Mouse (Mus musculus) large intestine, adult 2 months (tissue): ENCODE measurements at regions not wholly inside any gene's neighbourhood (a gene's known extent, or its start where the extent isn't known, plus 50 kb on each side); places are given as distances from the start of the nearest gene placed in this dataset.

Experiments
- DNase-seq: peaks from one replicate; pipeline ENCODE4 v3.0.0-alpha.2; 2012; ENCODE audit warnings: low read depth, low spot score
- WGBS: fragments of 180-500 bp; shearing (Covaris S2); methylation state at CpG from one replicate; pipeline ENCODE4 v1.1.7; 2018; 5-methylcytosine and 5-hydroxymethylcytosine counted together

DNA sequence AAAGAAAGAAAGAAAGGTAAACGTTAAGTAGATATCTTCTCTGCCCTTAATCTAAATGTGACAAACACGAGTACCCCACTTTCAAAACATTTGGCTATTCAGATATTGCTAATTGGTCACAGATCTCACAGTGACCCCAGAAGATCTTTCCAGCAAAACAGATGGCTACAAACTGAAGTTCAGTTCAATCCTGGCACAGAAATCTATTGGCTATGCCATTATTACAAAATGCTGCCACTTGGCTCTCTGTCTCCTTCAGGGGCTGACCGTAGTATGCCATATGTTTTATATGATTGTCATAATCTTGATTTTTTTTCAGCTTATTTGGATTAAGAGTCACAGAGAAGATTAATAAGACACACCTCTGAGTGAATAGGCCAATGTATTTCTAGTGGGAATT, 873.2 kb downstream of the Slc22a22 start:
- 88% methylated on average over 3 of the region's 3 CpGs for WGBS
- no peak for DNase-seq

DNA sequence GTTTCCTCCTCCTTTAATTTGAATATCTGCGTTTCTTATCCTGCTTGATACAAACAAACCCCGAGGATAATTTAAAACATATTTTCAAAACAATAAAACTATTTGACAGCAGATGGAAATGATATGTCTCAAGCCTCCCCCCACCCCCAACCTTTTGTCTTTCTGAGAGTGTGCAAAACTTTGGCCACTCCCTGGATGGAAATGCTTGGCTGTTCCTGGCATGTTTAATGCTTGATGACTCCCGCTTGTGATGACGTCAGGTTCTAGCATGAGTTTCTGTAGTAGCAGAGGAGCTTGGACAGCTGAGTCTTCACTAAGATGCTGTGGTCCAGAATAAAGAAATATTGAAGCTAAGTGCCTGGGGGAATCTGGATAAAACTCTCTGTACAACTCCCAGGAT, 884.8 kb downstream of the Slc22a22 start:
- DNase-seq: no peak
- 65% methylated on average over 4 of the region's 4 CpGs for WGBS

GRCm38 (mm10) chr15:56580745-56581515, 896.5 kb downstream of the Slc22a22 start:
- DNase-seq: no peak
- WGBS: 63% methylated on average over 3 of the region's 3 CpGs

- 21% methylated on average over 2 of the region's 2 CpGs for WGBS
- DNase-seq: no peak
Observed at GRCm38 (mm10) chr15:56563192-56563591, 914.2 kb downstream of the Slc22a22 start.

DNA sequence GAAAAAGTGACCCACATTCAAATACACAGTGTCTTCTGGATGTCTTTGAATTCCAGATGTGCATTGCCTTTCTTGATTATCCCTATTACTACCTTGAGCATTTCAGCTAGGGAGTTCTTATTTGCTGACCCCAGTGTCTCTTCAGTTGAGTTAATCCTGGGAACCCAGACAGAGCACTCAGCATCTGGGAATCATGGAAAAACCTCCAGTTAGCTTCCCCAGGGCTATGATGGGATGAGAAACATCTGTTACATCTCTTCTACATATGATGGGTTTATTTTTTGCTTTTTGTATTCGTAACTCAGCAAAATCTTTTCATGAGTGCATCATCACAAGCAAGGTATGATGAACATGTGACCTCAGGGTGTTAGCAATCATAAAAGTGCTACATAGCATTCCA, 914.6 kb downstream of the Slc22a22 start:
- no peak for DNase-seq
- WGBS: 61% methylated on average over 1 of the region's 1 CpGs

GRCm38 (mm10) chr15:56562143-56562542, 915.3 kb downstream of the Slc22a22 start:
- 75% methylated on average over 2 of the region's 2 CpGs for WGBS

DNA sequence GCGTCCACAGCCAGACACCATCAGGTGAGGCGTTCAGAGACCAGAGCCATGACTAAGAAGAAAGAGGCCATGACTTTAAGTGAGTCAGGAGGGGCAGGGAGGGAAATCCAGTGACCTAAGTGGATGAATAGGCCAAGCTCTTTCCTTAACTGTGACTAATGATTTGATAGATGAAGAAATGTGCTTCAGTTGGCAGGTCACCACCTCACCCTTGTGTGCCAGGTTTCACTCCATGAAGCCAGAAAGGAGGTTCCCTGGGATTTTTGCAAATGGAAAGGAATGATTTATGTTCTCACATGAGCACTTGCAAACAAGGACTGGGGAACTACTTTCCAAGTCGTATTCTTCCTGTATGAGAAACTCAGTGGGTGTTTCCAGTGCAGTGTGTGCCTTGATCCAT, 923.0 kb downstream of the Slc22a22 start:
- WGBS: 67% methylated on average over 3 of the region's 3 CpGs
- no peak for DNase-seq

More at GRCm38 (mm10) chr15:56562143-56562542, 915.3 kb downstream of the Slc22a22 start:
- DNase-seq: no peak

DNA sequence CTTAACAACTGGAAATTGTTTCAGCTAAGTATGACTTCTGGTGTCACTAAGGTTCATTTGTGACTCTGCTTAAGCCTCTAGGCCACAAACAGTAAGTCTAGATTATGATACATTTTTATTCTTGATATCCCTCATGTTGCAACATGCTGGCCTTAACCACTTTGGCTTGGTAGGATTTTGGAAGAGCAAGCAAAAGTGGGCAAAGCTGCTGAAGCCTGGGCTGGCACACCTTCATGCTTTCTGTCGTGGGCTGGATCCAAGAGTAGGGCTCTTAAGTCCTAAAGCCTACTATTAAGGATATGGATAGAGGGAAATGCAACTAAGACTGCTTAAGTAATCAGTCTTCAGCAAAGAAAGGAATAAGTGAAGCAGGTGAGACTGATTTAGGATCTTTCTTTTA, 923.6 kb downstream of the Slc22a22 start:
- no peak for DNase-seq
- WGBS: 80% methylated on average over 1 of the region's 1 CpGs

DNA sequence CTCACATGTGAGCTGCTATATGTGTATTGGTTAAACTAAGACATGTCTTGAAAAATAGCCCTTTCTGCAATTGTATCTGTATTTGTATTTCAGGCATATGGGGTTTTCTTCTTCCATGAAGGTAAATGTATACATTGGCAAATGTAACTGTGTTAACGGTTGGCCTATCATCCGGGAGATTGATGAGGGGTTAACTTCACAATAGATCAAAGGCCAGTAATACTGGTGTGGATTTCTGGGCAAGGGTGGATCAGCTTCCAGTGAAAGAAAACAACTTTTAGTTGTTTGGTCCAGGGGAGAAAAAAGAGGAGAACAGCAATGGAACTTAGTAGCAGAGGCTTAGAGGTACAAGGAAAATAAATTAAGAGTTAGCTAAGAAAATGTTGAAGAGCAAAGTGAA, 945.9 kb downstream of the Slc22a22 start:
- 23% methylated on average over 2 of the region's 2 CpGs for WGBS
- no peak for DNase-seq

- DNase-seq: no peak
- WGBS: 76% methylated on average over 1 of the region's 1 CpGs
Observed at GRCm38 (mm10) chr15:56518379-56518778, 959.0 kb downstream of the Slc22a22 start.

DNA sequence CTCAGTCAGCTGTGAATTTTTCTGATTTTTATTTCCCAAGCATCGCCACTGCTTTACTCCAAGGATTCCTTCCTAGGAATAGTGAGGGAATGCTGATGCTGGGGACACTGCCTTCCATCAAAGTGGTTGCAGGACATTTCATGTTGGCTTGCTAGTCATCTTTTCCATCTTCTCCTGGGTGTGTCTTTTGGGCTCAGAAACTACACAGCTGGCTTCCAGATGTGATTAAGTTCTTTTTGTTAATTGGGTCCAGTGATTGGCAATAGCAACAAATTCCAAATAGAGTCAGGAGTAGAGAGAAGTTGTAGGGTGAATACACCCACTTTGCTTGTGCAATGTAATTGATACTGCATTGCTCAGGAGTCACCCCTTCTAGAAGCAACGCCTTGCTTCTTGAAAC, 961.3 kb downstream of the Slc22a22 start:
- no peak for DNase-seq
- 71% methylated on average over 2 of the region's 2 CpGs for WGBS

- 68% methylated on average over 3 of the region's 3 CpGs for WGBS
- DNase-seq: no peak
Observed at GRCm38 (mm10) chr15:56498774-56499173, 978.7 kb downstream of the Slc22a22 start.

- DNase-seq: no peak
- 82% methylated on average over 4 of the region's 4 CpGs for WGBS
Observed at GRCm38 (mm10) chr15:56497757-56498156, 979.7 kb downstream of the Slc22a22 start.

DNA sequence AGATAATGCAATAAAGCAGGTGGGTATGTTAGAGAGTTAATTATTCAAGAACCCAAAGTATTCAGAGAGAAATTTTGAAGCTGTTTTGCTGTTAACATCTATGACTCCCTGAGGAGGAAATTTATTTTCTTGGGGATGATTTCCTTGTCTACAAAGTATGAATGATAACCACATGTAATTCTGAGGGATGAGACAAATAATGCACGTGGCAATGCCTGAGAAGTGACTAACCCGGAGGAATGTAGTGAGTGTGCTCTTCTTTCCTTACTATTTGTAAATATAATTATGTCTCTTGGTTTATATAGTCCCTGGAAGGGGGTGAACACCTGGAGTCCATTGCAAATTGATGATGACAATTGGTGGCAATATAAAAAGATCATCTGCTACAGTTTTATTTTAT, 981.1 kb downstream of the Slc22a22 start:
- WGBS: 52% methylated on average over 2 of the region's 2 CpGs
- DNase-seq: no peak

DNA sequence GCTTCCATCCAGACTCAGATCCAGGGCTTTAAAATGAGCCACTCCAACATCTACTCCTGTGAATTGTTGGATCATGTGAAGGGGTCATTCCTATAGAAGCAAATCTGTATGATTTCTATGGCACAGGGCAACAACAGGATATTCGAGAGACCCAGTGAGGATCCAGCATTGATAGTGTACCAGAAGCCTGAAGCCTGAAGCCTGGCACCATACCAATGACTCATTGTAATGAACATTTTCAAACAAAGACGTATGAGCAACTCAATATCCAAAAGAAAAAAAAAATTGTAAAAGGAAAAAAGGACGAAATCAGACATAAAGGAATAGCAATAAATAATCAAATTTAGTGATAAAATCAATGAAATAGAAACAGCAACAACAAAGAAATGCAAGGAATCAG, 991.5 kb downstream of the Slc22a22 start:
- 68% methylated on average over 3 of the region's 3 CpGs for WGBS
- no peak for DNase-seq

- DNase-seq: no peak
- WGBS: 73% methylated on average over 3 of the region's 3 CpGs
Observed at GRCm38 (mm10) chr15:56484693-56485092, 992.7 kb downstream of the Slc22a22 start.

DNA sequence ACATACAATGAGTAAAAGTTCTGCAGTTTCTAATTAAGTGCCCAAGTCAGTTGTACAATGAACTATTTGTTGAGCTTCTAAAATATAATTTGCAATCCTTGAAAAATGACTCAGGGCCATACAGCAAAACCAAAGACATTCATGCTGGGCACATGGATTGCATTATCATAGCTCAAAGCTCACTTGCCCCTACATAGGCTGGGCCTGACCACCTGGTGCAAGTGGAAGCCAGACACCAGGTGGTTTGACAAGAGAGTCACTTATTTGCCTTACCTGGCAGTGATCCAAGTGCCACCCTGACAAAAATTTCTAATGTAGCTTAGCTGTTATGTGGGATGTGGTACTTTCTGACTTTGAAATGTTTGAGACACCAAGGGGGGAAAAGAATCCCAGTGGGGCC, 997.7 kb downstream of the Slc22a22 start:
- no peak for DNase-seq

GRCm38 (mm10) chr15:56479015-56479414, 998.4 kb downstream of the Slc22a22 start:
- WGBS: 73% methylated on average over 3 of the region's 3 CpGs
- DNase-seq: no peak

DNA sequence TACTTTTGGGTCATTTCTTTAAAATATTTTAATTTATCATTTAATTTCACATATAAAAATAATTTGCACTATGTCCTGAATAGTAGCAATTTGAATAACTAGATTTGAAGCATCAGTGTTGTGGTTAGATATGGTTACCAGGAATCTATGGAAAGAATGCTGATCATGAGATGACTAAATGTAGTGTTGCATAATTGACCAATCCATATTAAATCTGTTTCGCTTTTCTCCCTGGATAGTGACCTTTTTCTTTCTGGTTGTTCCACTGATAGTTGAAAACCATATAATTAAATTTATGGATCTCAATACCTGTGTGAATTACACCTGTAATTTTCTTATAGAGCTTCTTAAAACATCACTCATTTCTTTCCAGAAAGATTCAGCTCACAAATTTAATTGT, 1003.7 kb downstream of the Slc22a22 start:
- WGBS: 92% methylated on average over 1 of the region's 1 CpGs

DNA sequence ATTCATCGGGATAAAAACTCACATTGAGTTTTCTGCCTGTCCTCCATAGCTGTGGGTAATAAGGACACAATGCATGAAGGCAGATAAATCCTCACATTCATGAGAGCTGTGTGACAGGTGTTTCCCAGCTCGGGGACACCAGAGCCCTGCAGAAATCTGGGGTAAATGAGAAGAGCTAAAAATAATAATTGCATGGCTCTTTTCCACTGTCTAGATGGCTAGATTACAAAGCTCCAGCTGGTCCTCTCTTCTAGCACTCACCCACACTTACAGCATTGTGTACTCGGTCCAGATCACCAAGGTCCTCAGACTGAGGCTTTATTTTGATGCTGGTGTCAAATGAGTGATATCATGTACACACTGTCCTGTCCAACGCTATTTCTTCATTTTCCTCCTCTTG, 1025.5 kb downstream of the Slc22a22 start:
- WGBS: 60% methylated on average over 4 of the region's 4 CpGs
- no peak for DNase-seq

More for the DNA sequence above, 1003.7 kb downstream of the Slc22a22 start:
- no peak for DNase-seq

DNA sequence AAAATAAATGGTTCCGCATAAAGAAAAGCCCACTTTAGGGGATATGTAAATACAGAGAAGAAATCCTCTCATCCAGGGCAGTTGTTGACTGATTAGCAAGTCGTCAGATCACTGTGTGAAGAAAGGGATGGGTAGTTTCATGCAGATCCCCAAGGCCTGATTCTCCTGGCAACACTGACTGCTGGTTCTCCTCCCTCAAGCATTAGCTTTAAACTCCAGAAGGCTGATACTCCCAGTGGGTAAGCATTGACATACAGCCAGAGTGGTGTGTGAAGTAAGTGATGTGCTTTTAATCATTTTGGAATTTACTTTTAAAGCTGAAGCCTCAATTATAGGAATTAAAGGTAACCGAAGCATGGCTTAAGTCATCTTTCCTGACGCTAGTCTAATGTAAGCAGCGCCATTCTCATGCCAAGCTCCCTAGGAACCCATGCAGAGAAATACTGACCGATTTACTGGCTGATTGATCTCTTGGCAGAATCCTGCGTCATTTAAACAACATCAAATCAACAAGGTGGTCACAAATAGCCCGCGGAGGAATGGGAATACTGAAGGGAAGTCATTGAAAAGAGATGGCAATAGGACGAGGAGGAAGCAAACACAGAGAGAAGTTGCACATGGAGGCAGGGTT, 1029.3 kb downstream of the Slc22a22 start:
- DNase-seq: no peak
- WGBS: 78% methylated on average over 10 of the region's 10 CpGs
